ENCODE assay signal across 8 mouse cellular contexts in the genomic region with DNA sequence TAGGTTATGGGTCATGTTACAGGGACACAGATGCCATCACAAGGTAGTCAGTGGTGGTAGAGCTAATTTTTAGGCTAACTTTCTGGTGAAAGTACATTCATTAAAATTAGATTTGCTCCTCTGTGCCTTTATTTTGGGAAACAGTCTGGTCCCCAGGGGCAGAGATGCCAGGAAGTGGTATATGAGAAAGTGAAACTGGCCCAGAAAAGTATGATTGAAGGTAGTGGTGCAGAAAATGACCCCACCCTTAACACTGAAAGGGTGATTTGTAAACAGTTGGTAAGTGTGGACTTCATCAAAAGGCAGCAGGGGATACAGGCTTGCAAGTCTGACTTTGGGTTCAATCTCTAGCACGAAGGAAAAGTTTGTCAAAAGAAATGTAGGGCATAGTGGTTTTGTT. TPM values are rescaled to one million over a fixed set of nuclear protein-coding genes. Genes with fewer than 3 reads are reported as not detected.
DNase-seq lines count a peak whose midpoint lies in the region; ATAC-seq and TF ChIP-seq lines count a peak whose summit lies in the region.

No protein-coding gene starts in this region.

- no peak for TF ChIP-seq POLR2A in brain, embryonic 14.5 days (IDR thresholded peaks at IDR 0.05; ENCODE audit: borderline replicate concordance, extremely low read depth, insufficient read depth, insufficient read length, poor library complexity, severe bottlenecking)

- 35% methylated on average over 1 of the region's 1 CpGs for WGBS in hindbrain, embryonic 15.5 days
- WGBS in midbrain, embryonic 10.5 days: 48% methylated on average over 1 of the region's 1 CpGs
- WGBS in stomach, embryonic 15.5 days: 31% methylated on average over 1 of the region's 1 CpGs

- ATAC-seq in hindbrain, embryonic 15.5 days (ENCODE audit: low FRiP score, low read depth): no peak
- ATAC-seq in stomach, embryonic 15.5 days (ENCODE audit: insufficient read depth, low FRiP score, low read depth): no peak

- peak overlapping the region; percentile 89; the same call in 1 of the 2 replicates for H3K27ac ChIP-seq in hindbrain, embryonic 15.5 days (replicated peaks)
- peak overlapping the region; percentile 97 for H3K27ac ChIP-seq in midbrain, embryonic 10.5 days (replicated peaks)
- H3K27ac ChIP-seq in stomach, embryonic 15.5 days: no peak overlapping the region

- peak; percentile 37 for DNase-seq in CD4-positive helper T cell, adult 2 months (ENCODE audit: low read depth, low spot score)
- peak; percentile 23 for DNase-seq in brain, embryonic 14.5 days (ENCODE audit: low read depth)
- no peak for DNase-seq in midbrain, embryonic 10.5 days (ENCODE audit: low spot score)
- DNase-seq in cerebellum, postnatal 4 days (ENCODE audit: low spot score in 2 of 2): no peak
- DNase-seq in adrenal gland, postnatal 4 days (ENCODE audit: low spot score in 2 of 2): no peak
- DNase-seq in thymus, postnatal 14 days: no peak

- peak overlapping the region; percentile 95 for H3K4me3 ChIP-seq in hindbrain, embryonic 15.5 days
- H3K4me3 ChIP-seq in midbrain, embryonic 10.5 days: peak overlapping the region; percentile 70
- H3K4me3 ChIP-seq in stomach, embryonic 15.5 days (replicated peaks): peak overlapping the region; percentile 66

- no peaks in the 10 kb centered on the region for H3K27me3 ChIP-seq in hindbrain, embryonic 15.5 days
- H3K27me3 ChIP-seq in midbrain, embryonic 10.5 days (ENCODE audit: low read depth, poor library complexity, severe bottlenecking): no peaks in the 10 kb centered on the region
- H3K27me3 ChIP-seq in stomach, embryonic 15.5 days (replicated peaks): no peaks in the 10 kb centered on the region

- no peak for TF ChIP-seq CTCF in brain, embryonic 14.5 days (IDR thresholded peaks at IDR 0.05; ENCODE audit: borderline replicate concordance, extremely low read depth, insufficient read depth, insufficient read length)

- no peaks in the 10 kb centered on the region for H3K9me3 ChIP-seq in hindbrain, embryonic 15.5 days
- peaks cover 11% of the 10 kb centered on the region for H3K9me3 ChIP-seq in midbrain, embryonic 10.5 days (replicated peaks)
- no peaks in the 10 kb centered on the region for H3K9me3 ChIP-seq in stomach, embryonic 15.5 days

- peaks cover 16% of the 10 kb centered on the region for H3K4me1 ChIP-seq in hindbrain, embryonic 15.5 days (replicated peaks)
- H3K4me1 ChIP-seq in midbrain, embryonic 10.5 days: peaks cover 20% of the 10 kb centered on the region
- H3K4me1 ChIP-seq in stomach, embryonic 15.5 days: no peaks in the 10 kb centered on the region

- peak overlapping the region; percentile 88 for H3K4me2 ChIP-seq in hindbrain, embryonic 15.5 days
- H3K4me2 ChIP-seq in stomach, embryonic 15.5 days: peak overlapping the region; percentile 85

- H3K9ac ChIP-seq in hindbrain, embryonic 15.5 days: peak overlapping the region; percentile 98
- no peak overlapping the region for H3K9ac ChIP-seq in stomach, embryonic 15.5 days

- peaks cover 21% of the 10 kb centered on the region for H3K36me3 ChIP-seq in hindbrain, embryonic 15.5 days
- H3K36me3 ChIP-seq in midbrain, embryonic 10.5 days: peaks cover 29% of the 10 kb centered on the region
- H3K36me3 ChIP-seq in stomach, embryonic 15.5 days: peaks cover 5% of the 10 kb centered on the region

RNA-seq across cellular contexts. Expression of a gene that starts 1.7 kb away (rescaled TPM):
- 17.3 and 24.7 TPM in 2 replicates for polyA plus RNA-seq in brain, embryonic 14.5 days (2012; rRNA removed)
- 35.8 and 36.5 TPM in 2 replicates for polyA plus RNA-seq in hindbrain, embryonic 15.5 days (2015; fragmentation: Nextera tagmentation; extraction: Ambion mirVana)
- polyA plus RNA-seq in midbrain, embryonic 10.5 days (2016; fragmentation: Nextera tagmentation; extraction: Ambion mirVana): 43.2 and 43.4 TPM in 2 replicates
- 13.3 and 13.4 TPM in 2 replicates for polyA plus RNA-seq in stomach, embryonic 15.5 days (2015; fragmentation: Nextera tagmentation; extraction: Ambion mirVana)
- total RNA-seq in adrenal gland, postnatal 4 days (2021): 1 to 10 TPM; 2.7 to 4.0 TPM

RNA-seq across cellular contexts. Expression of a gene that starts 55.5 kb away (rescaled TPM):
- polyA plus RNA-seq in brain, embryonic 14.5 days (2012; rRNA removed): not detected in 2 replicates
- not detected in 2 replicates for polyA plus RNA-seq in hindbrain, embryonic 15.5 days (2015; fragmentation: Nextera tagmentation; extraction: Ambion mirVana)
- polyA plus RNA-seq in midbrain, embryonic 10.5 days (2016; fragmentation: Nextera tagmentation; extraction: Ambion mirVana): 0.04 TPM in 1 of 2 replicates, not detected in the other
- polyA plus RNA-seq in stomach, embryonic 15.5 days (2015; fragmentation: Nextera tagmentation; extraction: Ambion mirVana): 0.04 and 0.14 TPM in 2 replicates
- under 1 TPM in 1 of 2 experiments, not detected in 1; 0.08 TPM for total RNA-seq in adrenal gland, postnatal 4 days (2021)

Comparison
In these comparisons a context has a peak if more than half of its experiments do, and no peak if none do; other contexts are left out.
1. DNase-seq: peak in CD4-positive helper T cell, adult 2 months (single experiment) and brain, embryonic 14.5 days (single experiment); none in midbrain, embryonic 10.5 days (single experiment), cerebellum, postnatal 4 days (0 of 2), adrenal gland, postnatal 4 days (0 of 2) and thymus, postnatal 14 days (single experiment).
2. Peak in every context shown above with its lines, with median percentiles within 50 percentile points of each other: H3K4me3 ChIP-seq.